Mouse (Mus musculus) lung, postnatal 0 days (tissue): ENCODE measurements around the gene Tceal8. TPM values are rescaled to one million over a fixed set of nuclear protein-coding genes. Genes with fewer than 3 reads are reported as not detected.

Experiments used
- ATAC-seq: fragments of 200-750 bp; cut with Nextera tagmentation; 2 replicates; pipeline ENCODE4 v1.8.0; 2017; ENCODE audit warnings: moderate library complexity
- DNase-seq: peaks from one replicate; pipeline ENCODE4 v3.0.0-alpha.2; 2016; ENCODE audit warnings: low spot score
- H3K27ac ChIP-seq: fragments of 300-500 bp; sonication (generic); 2 replicates; pipeline ENCODE4 v1.5.1; 2014; ENCODE audit warnings: antibody characterized with exemption, mild to moderate bottlenecking, low read length, mixed read lengths
- H3K27me3 ChIP-seq: fragments of 300-500 bp; sonication (generic); replicated peaks from 2 replicates; pipeline ENCODE4 v1.6.1; 2014; ENCODE audit warnings: low read length, mixed read lengths; ENCODE audit not compliant: insufficient read depth
- H3K36me3 ChIP-seq: fragments of 300-500 bp; sonication (generic); 2 replicates; pipeline ENCODE4 v1.6.1; 2014; ENCODE audit warnings: low read length, mixed read lengths; ENCODE audit not compliant: insufficient read depth
- H3K4me1 ChIP-seq: fragments of 300-500 bp; sonication (generic); 2 replicates; pipeline ENCODE4 v1.6.1; 2014; ENCODE audit warnings: antibody characterized with exemption, low read depth, low read length, mixed read lengths; ENCODE audit not compliant: insufficient read depth
- H3K4me2 ChIP-seq: fragments of 300-500 bp; sonication (generic); replicated peaks from 2 replicates; pipeline ENCODE4 v1.6.1; 2014; ENCODE audit warnings: low read depth, mild to moderate bottlenecking, low read length, moderate library complexity, mixed read lengths
- H3K4me3 ChIP-seq: fragments of 300-500 bp; sonication (generic); 2 replicates; pipeline ENCODE4 v1.5.1; 2014; ENCODE audit warnings: low read depth, low read length
- H3K9ac ChIP-seq: fragments of 300-500 bp; sonication (generic); replicated peaks from 2 replicates; pipeline ENCODE4 v1.6.1; 2014; ENCODE audit warnings: low read depth, mild to moderate bottlenecking
- H3K9me3 ChIP-seq: fragments of 300-500 bp; sonication (generic); 2 replicates; pipeline ENCODE4 v1.6.1; 2016; ENCODE audit warnings: low read length, mixed read lengths
- CTCF ChIP-seq: IDR thresholded peaks from 2 replicates; pipeline ENCODE4 v1.5.1; 2016; ENCODE audit warnings: antibody characterized with exemption, mild to moderate bottlenecking
- EP300 ChIP-seq: IDR thresholded peaks from 2 replicates; pipeline ENCODE4 v1.6.1; 2016; ENCODE audit warnings: antibody characterized with exemption, mild to moderate bottlenecking, control low read depth
- WGBS: fragments of 180-500 bp; shearing (Covaris S2); extraction: QIAGEN DNeasy Blood & Tissue Kit; methylation state at CpG from one replicate; pipeline ENCODE4 v1.1.7; 2014; 5-methylcytosine and 5-hydroxymethylcytosine counted together
- polyA plus RNA-seq: library from polyadenylated mRNA; unstranded; fragments of >200 nt; fragmentation: Nextera tagmentation; extraction: Ambion mirVana; gene quantifications from 2 replicates; pipeline ENCODE4 v1.2.1, GENCODE M21; 2015

The Tceal8 gene
- polyA plus RNA-seq, 1 experiment from 2014 or later = 185 TPM

DNA sequence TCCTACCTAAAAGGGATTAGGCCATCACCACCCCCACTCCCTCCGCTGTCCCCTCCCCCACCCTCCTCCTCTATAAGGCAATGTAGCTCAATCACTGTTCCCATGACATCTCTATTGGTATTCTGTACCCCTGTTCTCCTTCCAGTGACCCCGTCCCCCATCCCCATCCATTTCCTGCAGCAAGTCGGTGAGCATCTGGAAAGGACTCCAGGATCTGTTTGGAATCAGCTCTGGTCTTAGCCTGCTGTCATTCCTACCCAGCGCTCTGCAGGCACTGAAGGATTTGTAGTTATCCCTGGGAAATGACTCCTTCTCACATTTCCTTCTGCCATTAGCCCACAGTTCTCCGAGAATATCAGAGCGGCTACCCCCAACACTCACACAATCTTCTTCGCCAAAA is 31.1 kb upstream of the Tceal8 start:
- no peak overlapping the region for H3K9ac ChIP-seq

DNA sequence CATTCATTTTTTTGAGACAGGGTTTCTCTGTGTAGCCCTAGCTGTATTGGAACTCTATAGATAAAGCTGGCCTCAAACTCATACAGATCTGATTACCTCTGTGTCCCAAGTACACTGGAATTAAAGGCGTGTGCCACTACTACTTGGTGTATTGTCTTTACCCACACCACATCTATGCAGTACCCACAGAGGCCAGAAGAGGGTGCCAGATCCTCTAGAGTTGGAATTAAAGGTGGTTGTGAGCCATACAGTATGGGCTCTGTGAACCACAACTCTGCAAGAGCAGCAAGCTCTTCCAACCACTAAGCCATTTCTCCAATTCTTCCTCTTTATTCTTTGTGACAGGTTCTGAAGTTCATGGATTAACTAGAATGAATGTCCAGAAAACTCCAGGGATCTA is 24.7 kb upstream of the Tceal8 start:
- Histone ChIP-seq H3K9ac (no peak overlapping the region), H3K4me1 (no peaks in the 10 kb centered on the region), H3K4me2 (no peak overlapping the region), H3K36me3 (no peaks in the 10 kb centered on the region), H3K27ac (no peak overlapping the region), H3K4me3 (no peak overlapping the region), H3K27me3 (no peaks in the 10 kb centered on the region), H3K9me3 (no peaks in the 10 kb centered on the region)
- TF ChIP-seq EP300 (no peak), CTCF (peak; percentile 64)
- no peak for ATAC-seq
- 56% methylated on average over 1 of the region's 1 CpGs for WGBS
- no peak for DNase-seq

More for the DNA sequence above, 31.1 kb upstream of the Tceal8 start:
- TF ChIP-seq CTCF (no peak), EP300 (no peak)
- Histone ChIP-seq H3K27me3 (no peaks in the 10 kb centered on the region), H3K4me3 (peak overlapping the region; percentile 14; the same call in 1 of the 2 replicates), H3K36me3 (no peaks in the 10 kb centered on the region), H3K9me3 (no peaks in the 10 kb centered on the region), H3K4me2 (peak overlapping the region; percentile 46), H3K27ac (no peak overlapping the region), H3K4me1 (no peaks in the 10 kb centered on the region)
- 20% methylated on average over 6 of the region's 7 CpGs for WGBS
- DNase-seq (no peak), ATAC-seq (no peak)

- WGBS = 76% methylated on average over 16 of the region's 16 CpGs
- H3K9ac ChIP-seq = no peak overlapping the region
- H3K4me3 ChIP-seq = no peak overlapping the region
- no peaks in the 10 kb centered on the region for H3K4me1 ChIP-seq
- no peak overlapping the region for H3K4me2 ChIP-seq
- DNase-seq (no peak), ATAC-seq (no peak)
- TF ChIP-seq CTCF = no peak
- TF ChIP-seq EP300 = no peak
- no peak overlapping the region for H3K27ac ChIP-seq
- H3K27me3 ChIP-seq = no peaks in the 10 kb centered on the region
- no peaks in the 10 kb centered on the region for H3K36me3 ChIP-seq
- no peaks in the 10 kb centered on the region for H3K9me3 ChIP-seq
Measured at GRCm38 (mm10) chrX:136195193-136195944, 23.2 kb upstream of the Tceal8 start.

- TF ChIP-seq EP300 (no peak), CTCF (no peak)
- no peak overlapping the region for H3K4me2 ChIP-seq
- H3K9me3 ChIP-seq = no peaks in the 10 kb centered on the region
- no peaks in the 10 kb centered on the region for H3K27me3 ChIP-seq
- no peak overlapping the region for H3K9ac ChIP-seq
- no peak for DNase-seq
- ATAC-seq = no peak
- 87% methylated on average over 1 of the region's 1 CpGs for WGBS
- H3K27ac ChIP-seq = no peak overlapping the region
- H3K4me1 ChIP-seq = no peaks in the 10 kb centered on the region
- no peaks in the 10 kb centered on the region for H3K36me3 ChIP-seq
- no peak overlapping the region for H3K4me3 ChIP-seq
Measured at GRCm38 (mm10) chrX:136183107-136183506, 11.0 kb upstream of the Tceal8 start.

DNA sequence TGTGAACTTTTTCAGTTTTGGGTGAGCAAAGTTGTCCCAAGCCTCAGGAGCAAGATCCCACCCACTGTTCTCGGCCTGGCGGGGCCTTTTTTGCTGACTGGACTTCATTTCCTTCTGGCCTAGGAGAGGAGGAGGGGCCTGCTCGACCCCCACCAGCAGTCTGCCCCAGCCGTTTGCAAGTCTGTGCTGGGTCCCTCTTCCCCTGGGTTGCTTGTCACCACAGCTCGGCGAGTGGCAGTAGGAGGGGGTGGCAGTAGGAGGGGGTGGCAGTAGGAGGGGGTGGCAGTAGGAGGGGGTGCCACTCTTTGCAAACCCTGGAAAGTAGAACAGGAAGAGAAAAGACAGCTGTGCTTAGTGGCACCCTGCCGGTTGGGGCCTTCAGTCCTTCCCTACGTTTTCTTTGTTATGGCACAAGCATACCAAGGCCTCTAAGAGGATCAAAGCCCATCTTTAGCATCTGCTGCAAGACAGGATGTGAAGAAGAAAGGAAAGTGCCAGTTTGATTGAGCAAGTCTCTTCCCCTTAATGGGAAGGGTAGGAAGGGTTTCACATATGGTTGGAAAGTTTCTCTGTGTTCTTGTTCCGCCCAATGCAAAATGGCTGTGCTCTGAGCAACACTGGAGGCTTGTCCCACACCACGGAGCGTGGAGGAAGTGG is 8.9 kb upstream of the Tceal8 start:
- peak; percentile 38 for ATAC-seq
- 35% methylated on average over 11 of the region's 11 CpGs for WGBS

GRCm38 (mm10) chrX:136172786-136173185 is 644 bp upstream of the Tceal8 start:
- H3K9ac ChIP-seq = 0 out of 2 replicates have a peak overlapping the region, but pooled peaks have one; percentile 8
- H3K27ac ChIP-seq = peak overlapping the region; percentile 89; the same call in 1 of the 2 replicates
- peak overlapping the region; percentile 55 for H3K4me3 ChIP-seq
- H3K27me3 ChIP-seq = no peaks in the 10 kb centered on the region
- WGBS = 21% methylated on average over 10 of the region's 10 CpGs
- H3K4me2 ChIP-seq = peak overlapping the region; percentile 60
- TF ChIP-seq CTCF (no peak), EP300 (no peak)
- H3K36me3 ChIP-seq = no peaks in the 10 kb centered on the region
- no peaks in the 10 kb centered on the region for H3K9me3 ChIP-seq
- DNase-seq (peak; percentile 39), ATAC-seq (no peak)
- H3K4me1 ChIP-seq = no peaks in the 10 kb centered on the region

More for the DNA sequence above, 8.9 kb upstream of the Tceal8 start:
- DNase-seq = peak; percentile 25
- H3K4me2 ChIP-seq = no peak overlapping the region
- H3K4me1 ChIP-seq = no peaks in the 10 kb centered on the region
- H3K9ac ChIP-seq = no peak overlapping the region
- no peaks in the 10 kb centered on the region for H3K27me3 ChIP-seq
- no peak overlapping the region for H3K4me3 ChIP-seq
- no peaks in the 10 kb centered on the region for H3K9me3 ChIP-seq
- no peak overlapping the region for H3K27ac ChIP-seq
- TF ChIP-seq CTCF (no peak), EP300 (no peak)
- H3K36me3 ChIP-seq = no peaks in the 10 kb centered on the region
